ENCODE assay signal across 8 mouse cellular contexts in the genomic region with DNA sequence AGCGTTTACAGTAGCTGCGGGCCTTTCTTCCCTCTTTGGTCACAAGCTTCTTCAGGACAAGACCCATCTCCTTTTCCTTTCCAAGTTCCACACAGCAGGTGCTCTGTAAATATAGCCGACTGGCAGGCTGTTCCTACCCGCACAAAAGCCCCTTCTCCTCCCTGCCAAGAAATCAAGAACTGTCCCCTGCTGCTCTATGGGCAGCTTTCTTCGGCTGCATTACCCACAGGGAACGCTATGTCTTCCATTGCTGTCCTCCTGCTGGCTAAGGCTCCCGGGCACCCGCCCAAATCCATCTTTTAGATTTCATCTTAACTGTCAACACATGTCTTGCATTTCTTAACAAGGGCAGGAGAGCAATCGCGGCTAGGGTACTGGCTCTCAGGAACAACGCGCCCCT. TPM values are rescaled to one million over a fixed set of nuclear protein-coding genes. Genes with fewer than 3 reads are reported as not detected.
A peak's percentile ranks its signal among the peaks of the same experiment; 100 is the strongest.
DNase-seq lines count a peak whose midpoint lies in the region; ATAC-seq and TF ChIP-seq lines count a peak whose summit lies in the region.

No protein-coding gene starts in this region.

- 54% methylated on average over 12 of the region's 12 CpGs for WGBS in midbrain, postnatal 0 days
- WGBS in midbrain, embryonic 10.5 days, result 79% methylated on average over 12 of the region's 12 CpGs
- 63% methylated on average over 12 of the region's 12 CpGs for WGBS in neural tube, embryonic 15.5 days

- no peak overlapping the region for H3K4me3 ChIP-seq in midbrain, postnatal 0 days (ENCODE audit: low read depth, low read length)
- no peak overlapping the region for H3K4me3 ChIP-seq in midbrain, embryonic 10.5 days
- H3K4me3 ChIP-seq in neural tube, embryonic 15.5 days (replicated peaks), result no peak overlapping the region

- no peak overlapping the region for H3K27ac ChIP-seq in midbrain, postnatal 0 days (ENCODE audit: low read depth, low read length)
- no peak overlapping the region for H3K27ac ChIP-seq in midbrain, embryonic 10.5 days (replicated peaks)
- no peak overlapping the region for H3K27ac ChIP-seq in neural tube, embryonic 15.5 days (replicated peaks)

- TF ChIP-seq CTCF in midbrain, postnatal 0 days (IDR thresholded peaks at IDR 0.05), result 0 out of 2 replicates have a peak, but pooled peaks have one; percentile 11

- ATAC-seq in midbrain, postnatal 0 days (ENCODE audit: low FRiP score), result peak; percentile 68; the same call in 1 of the 2 replicates
- no peak; the same call in 1 of the 2 replicates for ATAC-seq in neural tube, embryonic 15.5 days (ENCODE audit: low FRiP score)

- H3K4me1 ChIP-seq in midbrain, postnatal 0 days (ENCODE audit: insufficient read depth, low read length), result no peaks in the 10 kb centered on the region
- no peaks in the 10 kb centered on the region for H3K4me1 ChIP-seq in midbrain, embryonic 10.5 days
- no peaks in the 10 kb centered on the region for H3K4me1 ChIP-seq in neural tube, embryonic 15.5 days

- no peaks in the 10 kb centered on the region for H3K36me3 ChIP-seq in midbrain, postnatal 0 days (ENCODE audit: insufficient read depth, low read length)
- H3K36me3 ChIP-seq in midbrain, embryonic 10.5 days, result no peaks in the 10 kb centered on the region
- H3K36me3 ChIP-seq in neural tube, embryonic 15.5 days, result no peaks in the 10 kb centered on the region

- H3K9ac ChIP-seq in midbrain, postnatal 0 days (replicated peaks; ENCODE audit: low read length, poor library complexity, severe bottlenecking), result no peak overlapping the region
- H3K9ac ChIP-seq in neural tube, embryonic 15.5 days (replicated peaks), result no peak overlapping the region

- H3K4me2 ChIP-seq in midbrain, postnatal 0 days (ENCODE audit: low read depth, low read length, poor library complexity, severe bottlenecking), result no peak overlapping the region
- H3K4me2 ChIP-seq in neural tube, embryonic 15.5 days, result no peak overlapping the region

- peak; percentile 15 for DNase-seq in adrenal gland, adult 2 months
- no peak for DNase-seq in adrenal gland, adult 18-20 months (ENCODE audit: low spot score in 2 of 2)
- peak; percentile 75 for DNase-seq in midbrain, postnatal 0 days (ENCODE audit: low spot score)
- no peak for DNase-seq in midbrain, embryonic 10.5 days (ENCODE audit: low spot score)
- DNase-seq in gonadal fat pad, adult 2 months (ENCODE audit: low read depth), result peak; percentile 4
- DNase-seq in right cerebral cortex, postnatal 4 days, result peak; percentile 69
- no peak for DNase-seq in spleen, postnatal 36 days (ENCODE audit: low spot score in 2 of 2)

- H3K27me3 ChIP-seq in midbrain, postnatal 0 days (ENCODE audit: insufficient read depth, low read length), result no peaks in the 10 kb centered on the region
- H3K27me3 ChIP-seq in midbrain, embryonic 10.5 days (ENCODE audit: low read depth, poor library complexity, severe bottlenecking), result no peaks in the 10 kb centered on the region
- no peaks in the 10 kb centered on the region for H3K27me3 ChIP-seq in neural tube, embryonic 15.5 days (replicated peaks)

- H3K9me3 ChIP-seq in midbrain, postnatal 0 days (ENCODE audit: low read length), result no peaks in the 10 kb centered on the region
- no peaks in the 10 kb centered on the region for H3K9me3 ChIP-seq in midbrain, embryonic 10.5 days (replicated peaks)
- no peaks in the 10 kb centered on the region for H3K9me3 ChIP-seq in neural tube, embryonic 15.5 days (replicated peaks)

RNA-seq across cellular contexts. Expression of a gene that starts 13.9 kb away (rescaled TPM):
- 1 to 10 TPM in 1 of 2 experiments, under 1 TPM in 1; 0.12 to 1.1 TPM for total RNA-seq in adrenal gland, adult 2 months (2021)
- polyA plus RNA-seq in adrenal gland, adult 2 months (2012; rRNA removed), result 0.15 and 0.40 TPM in 2 replicates
- total RNA-seq in adrenal gland, adult 18-20 months (2021), result 1 to 10 TPM in 1 of 2 experiments, under 1 TPM in 1; 0.60 to 4.3 TPM
- total RNA-seq in midbrain, postnatal 0 days (2014; rRNA removed), result 2.0 and 3.2 TPM in 2 replicates
- polyA plus RNA-seq in midbrain, postnatal 0 days (2015; fragmentation: Nextera tagmentation; extraction: Ambion mirVana), result 0.86 and 1.1 TPM in 2 replicates
- polyA plus RNA-seq in midbrain, embryonic 10.5 days (2016; fragmentation: Nextera tagmentation; extraction: Ambion mirVana), result 1.0 and 1.6 TPM in 2 replicates
- polyA plus RNA-seq in gonadal fat pad, adult 2 months (2012; rRNA removed), result 4.8 and 6.0 TPM in 2 replicates
- 9.5 and 12.6 TPM in 2 replicates for polyA plus RNA-seq in neural tube, embryonic 15.5 days (2015; fragmentation: Nextera tagmentation; extraction: Ambion mirVana)

Comparison
In these comparisons a context has a peak if more than half of its experiments do, and no peak if none do; other contexts are left out.
1. DNase-seq: peak in adrenal gland, adult 2 months (single experiment), midbrain, postnatal 0 days (single experiment), gonadal fat pad, adult 2 months (single experiment) and right cerebral cortex, postnatal 4 days (single experiment); none in adrenal gland, adult 18-20 months (0 of 2), midbrain, embryonic 10.5 days (single experiment) and spleen, postnatal 36 days (0 of 2).